Mouse (Mus musculus): ENCODE measurements at regions not wholly inside any gene's neighbourhood (a gene's known extent, or its start where the extent isn't known, plus 50 kb on each side); places are given as distances from the start of the nearest gene placed in this dataset.

GRCm38 (mm10) chrX:12834681-12835080, 72.8 kb upstream of the Med14 start:
- DNase-seq = no peak

- no peak for DNase-seq
Measured at GRCm38 (mm10) chrX:12832709-12833108, 70.8 kb upstream of the Med14 start.

- DNase-seq = no peak
Measured at GRCm38 (mm10) chrX:12829165-12829564, 67.3 kb upstream of the Med14 start.

GRCm38 (mm10) chrX:12827299-12827872, 65.5 kb upstream of the Med14 start:
- no peak for DNase-seq

DNA sequence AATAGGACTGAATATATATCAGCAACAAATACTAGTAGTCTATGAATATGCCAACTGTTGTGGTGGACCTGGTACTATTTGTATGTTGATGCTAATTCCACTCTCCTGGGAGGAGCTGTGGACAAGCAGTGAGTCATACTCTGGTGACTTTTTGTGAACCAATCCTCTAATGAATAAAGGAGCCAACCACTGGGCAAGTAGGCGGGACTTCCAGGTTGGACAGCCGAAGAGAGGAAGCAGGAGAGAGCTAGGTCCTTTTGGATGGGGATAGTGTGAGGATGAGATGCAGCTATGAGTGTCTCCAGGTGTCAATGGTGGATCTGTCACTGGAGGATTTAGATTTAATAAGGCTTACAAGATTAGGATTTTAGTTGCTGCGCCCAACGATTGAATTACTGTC, 64.8 kb upstream of the Med14 start:
- no peak for DNase-seq

DNA sequence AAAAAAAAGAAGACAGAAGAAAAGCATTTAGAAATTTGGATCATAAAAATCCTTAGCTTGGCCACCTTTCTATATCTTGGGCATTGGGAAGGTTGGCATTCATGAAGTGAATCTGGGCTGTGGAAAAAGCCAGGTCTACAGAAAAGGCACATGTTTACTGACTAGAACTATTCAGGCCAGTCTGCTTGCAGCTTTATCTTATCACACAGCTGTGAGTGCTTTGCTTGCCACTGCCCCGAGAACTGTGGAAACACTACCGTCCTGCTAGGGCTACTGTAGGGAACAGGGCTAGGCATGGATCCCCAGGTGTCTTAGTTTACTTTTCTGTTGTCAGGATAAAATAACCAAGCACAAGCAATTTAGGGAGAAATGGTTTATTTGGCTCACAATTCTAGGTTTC, 63.4 kb upstream of the Med14 start:
- no peak for DNase-seq

DNA sequence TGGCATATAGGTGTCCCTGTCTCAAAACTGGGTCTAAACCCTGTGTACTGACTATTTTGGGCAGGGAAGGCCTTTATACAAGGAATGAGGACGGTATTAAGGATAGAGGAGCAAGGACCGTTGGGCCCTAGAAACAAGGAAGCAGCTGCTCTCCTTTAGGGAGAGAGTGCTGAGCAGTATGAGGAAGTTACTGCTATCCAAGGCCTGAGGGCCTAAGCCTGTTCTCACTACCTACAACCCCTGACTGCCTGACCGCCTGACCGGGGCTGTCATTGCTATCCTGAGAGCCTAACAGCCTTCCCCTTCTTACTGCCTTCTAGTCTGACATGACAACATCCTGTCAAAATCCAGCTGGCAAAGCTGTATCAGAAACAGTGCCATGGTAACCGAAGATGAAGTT, 62.6 kb upstream of the Med14 start:
- no peak for DNase-seq

DNA sequence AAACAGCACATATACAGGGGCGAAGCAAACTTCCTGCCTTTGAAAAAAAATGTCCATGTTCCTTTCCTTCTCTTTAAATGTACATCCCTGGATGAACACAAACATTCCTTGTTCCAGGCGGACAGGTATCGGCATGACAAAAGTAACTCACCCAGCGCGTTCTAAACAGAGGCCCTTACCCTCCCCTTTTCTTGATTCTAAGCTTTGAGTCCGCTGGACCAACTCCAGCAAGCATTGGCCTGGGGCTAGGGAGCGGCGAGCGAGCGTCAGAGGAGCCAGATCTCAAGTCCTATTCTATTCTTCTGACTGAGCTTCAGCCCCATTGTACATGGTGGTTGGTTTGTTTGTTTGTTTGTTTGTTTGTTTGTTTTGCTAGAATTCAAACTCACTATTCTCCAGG, 60.9 kb upstream of the Med14 start:
- DNase-seq = no peak

GRCm38 (mm10) chrX:12813083-12813660, 51.3 kb upstream of the Med14 start:
- DNase-seq = no peak
